Mouse (Mus musculus) thymus, postnatal 25 days (tissue): ENCODE measurements around the gene Gm42421.
A peak's percentile ranks its signal among the peaks of the same experiment; 100 is the strongest.

ENCODE experiments used
- DNase-seq: peaks from one replicate; pipeline ENCODE4 v3.0.0; 2022

Gene Gm42421

DNA sequence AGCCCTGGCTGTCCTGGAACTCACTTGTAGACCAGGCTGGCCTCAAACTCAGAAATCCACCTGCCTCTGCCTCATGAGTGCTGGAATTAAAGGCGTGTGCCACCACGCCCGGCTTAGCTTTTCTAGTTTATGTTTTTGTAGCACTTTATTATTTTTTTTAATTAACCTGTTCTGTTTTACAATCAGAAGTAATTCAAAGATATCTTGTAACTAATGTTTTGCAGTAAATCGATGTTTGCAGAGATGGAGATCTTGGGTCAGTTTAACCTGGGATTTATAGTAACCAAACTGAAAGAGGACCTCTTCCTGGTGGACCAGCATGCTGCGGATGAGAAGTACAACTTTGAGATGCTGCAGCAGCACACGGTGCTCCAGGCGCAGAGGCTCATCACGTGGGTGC, at the start of gene Gm42421:
TSS of gene Gm42421 (plus strand) at position 301 of the 400 bp plus-strand sequence.
- no peak for DNase-seq

DNA sequence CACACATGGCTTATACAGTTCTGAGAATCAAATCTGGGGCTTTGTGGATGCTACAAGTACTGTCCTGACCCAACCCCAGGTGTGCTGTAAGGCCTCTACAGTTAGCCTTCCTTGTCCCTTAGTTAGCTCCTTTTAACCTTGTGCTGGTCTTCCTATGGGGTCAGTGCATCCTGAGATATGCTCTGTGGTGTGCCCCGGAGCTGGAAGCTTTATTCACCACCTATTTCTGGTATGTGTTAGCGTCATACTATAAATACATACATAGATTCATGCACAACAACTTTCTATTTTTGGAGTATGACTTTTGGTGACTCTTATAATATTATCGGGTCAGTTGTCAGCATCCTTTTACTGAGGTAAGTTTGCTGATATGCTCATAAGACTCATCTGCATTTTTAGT, 42.7 kb upstream of the Gm42421 start:
- DNase-seq = no peak

GRCm38 (mm10) chr5:143890741-143891140, 37.2 kb upstream of the Gm42421 start:
- DNase-seq = no peak

GRCm38 (mm10) chr5:143892255-143892886, 35.6 kb upstream of the Gm42421 start:
- no peak for DNase-seq

GRCm38 (mm10) chr5:143893396-143893795, 34.6 kb upstream of the Gm42421 start:
- no peak for DNase-seq

DNA sequence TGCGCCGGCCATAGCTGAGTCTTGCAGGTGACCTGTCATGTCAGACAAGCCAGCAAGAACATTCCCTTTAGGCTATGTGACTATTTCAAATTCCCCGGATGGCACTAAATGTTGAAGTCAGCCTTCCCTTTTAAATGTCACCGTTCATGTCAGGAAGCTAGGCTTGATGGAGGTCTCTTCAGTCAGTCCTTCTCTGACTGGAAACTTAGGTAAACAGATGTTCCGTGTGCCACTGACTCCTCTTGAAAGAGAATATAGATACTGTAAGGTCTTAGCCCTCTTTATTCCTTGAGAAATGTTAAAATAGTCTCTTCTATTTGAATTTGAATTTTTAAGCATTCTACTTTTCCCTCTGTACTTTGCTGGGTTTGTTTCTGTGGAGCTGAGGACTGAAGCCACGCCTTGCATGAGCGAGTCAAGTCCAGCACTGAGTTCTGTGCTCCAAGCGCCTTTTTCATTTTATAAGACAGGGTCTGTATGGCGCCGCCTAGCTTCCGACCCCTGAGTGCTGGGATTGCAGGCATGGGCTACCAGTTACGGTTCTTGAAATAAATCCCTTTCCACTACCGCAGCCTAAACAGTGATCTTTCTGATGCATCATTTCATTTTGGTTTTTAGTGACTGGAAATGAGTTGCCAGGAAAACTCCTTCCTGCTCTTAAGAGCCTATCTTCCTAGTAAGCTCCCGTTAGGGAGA, 30.2 kb upstream of the Gm42421 start, which contains the start of gene Ankrd61:
TSS of gene Ankrd61 (minus strand) at position 51 of the 696 bp plus-strand sequence.
- no peak for DNase-seq

- no peak for DNase-seq
Observed at GRCm38 (mm10) chr5:143902111-143902510, 25.9 kb upstream of the Gm42421 start.

DNA sequence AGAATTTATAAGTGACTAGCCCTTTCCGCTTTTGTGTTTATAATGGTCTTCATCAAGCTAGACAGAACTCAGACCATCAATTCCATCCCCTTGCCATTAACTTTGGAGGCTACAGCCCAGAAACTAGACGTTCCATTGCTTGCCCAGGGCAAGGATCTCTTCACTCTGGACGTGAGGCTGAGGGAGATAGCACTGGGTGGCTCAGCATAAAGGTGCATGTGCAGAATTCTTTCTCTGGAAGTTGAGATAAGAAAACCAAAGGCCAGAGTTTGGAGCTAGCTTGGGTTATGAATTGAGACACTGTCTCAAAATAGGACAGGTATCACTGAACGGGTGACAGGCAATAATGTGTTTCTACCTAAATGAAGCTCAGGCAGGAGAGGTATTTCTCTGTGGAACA, 24.2 kb upstream of the Gm42421 start:
- no peak for DNase-seq

DNA sequence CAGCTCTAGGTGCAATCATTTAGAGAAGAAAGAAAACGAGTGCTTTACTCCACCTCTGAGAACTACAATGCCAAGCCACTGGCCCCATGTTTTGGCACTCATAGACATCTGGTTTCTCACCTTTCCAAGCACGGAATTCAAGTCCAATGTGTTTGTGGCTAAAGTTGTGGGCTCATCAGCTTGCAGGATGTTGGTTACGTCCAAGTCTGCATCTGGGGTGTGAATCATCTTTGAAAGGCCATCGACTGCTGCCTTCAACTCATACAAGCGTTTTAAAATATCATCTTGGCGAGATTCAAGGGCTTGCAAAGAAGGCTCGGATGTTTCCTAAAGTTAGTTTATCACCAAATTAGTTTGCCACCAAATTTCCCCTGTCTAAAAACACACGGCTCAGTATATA, 21.5 kb upstream of the Gm42421 start:
- DNase-seq = no peak

DNA sequence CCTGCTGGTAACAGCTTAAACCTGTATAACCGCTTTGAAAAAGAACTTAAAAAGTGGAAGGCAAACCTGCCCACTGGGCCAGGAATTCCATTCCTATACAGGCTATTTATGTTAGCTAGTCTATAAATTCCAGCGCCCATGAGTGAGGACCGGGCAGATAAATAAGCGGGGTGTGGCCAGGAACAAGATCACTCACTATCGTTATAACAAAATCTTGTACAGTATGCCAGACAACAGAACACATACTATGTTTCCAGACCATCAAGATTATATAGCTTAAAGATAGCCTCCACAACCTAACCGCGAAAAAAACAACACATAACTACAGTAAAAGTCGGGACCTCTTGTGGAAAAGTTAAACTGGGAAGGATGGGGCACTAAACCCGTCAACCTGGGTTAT, 19.0 kb upstream of the Gm42421 start:
- DNase-seq = no peak

GRCm38 (mm10) chr5:143909417-143910400, 18.3 kb upstream of the Gm42421 start, which contains the start of the genes Aimp2 and Pms2:
Gene Aimp2 (minus strand): TSS chr5:143909847.
Gene Pms2 (plus strand): TSS chr5:143909964.
- peak; percentile 93 for DNase-seq

GRCm38 (mm10) chr5:143916221-143916620, 11.8 kb upstream of the Gm42421 start:
- no peak for DNase-seq

GRCm38 (mm10) chr5:143917418-143917817, 10.6 kb upstream of the Gm42421 start:
- DNase-seq = peak; percentile 72

DNA sequence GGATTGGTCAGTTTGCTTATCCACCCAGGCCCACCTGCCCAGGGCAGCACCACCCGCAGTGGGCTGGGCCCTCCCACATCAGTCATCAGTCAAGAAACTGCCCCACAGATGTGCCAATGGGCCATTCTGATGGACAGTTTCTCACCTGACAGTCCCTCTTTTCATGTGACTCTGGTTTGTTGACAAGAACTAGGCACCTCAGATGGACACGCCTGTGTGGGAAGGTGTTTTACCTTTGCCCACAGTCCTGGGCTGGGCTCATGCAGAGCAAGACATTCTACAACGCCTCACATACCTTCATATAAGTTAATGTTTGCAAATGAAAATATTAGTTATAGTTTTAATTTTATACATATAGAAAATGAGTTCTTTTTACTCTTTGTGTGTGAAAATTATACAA, 9.9 kb upstream of the Gm42421 start:
- no peak for DNase-seq

GRCm38 (mm10) chr5:143924781-143925452, 3.1 kb upstream of the Gm42421 start:
- no peak for DNase-seq

DNA sequence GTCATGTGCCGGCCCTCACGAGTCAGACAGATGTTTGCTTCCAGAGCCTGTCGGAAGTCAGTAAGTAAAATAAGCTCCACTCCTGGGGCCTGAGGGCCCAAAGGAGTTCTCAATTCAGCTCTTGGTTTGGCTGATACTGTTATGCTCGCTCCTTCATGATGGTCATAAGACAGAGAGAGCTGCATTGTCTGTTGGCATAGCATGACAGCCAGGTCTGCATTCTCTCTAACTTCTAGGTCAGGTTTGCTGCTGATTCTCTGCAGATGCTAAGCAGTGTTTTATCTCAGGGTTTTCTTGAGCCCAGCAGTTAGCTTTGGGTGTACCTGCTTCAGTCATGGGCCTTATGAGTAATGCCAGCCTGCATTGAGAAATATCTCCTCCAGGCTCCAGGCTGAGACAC, 1.3 kb downstream of the Gm42421 start:
- DNase-seq = no peak

- no peak for DNase-seq
Observed at GRCm38 (mm10) chr5:143930656-143931055, 2.7 kb downstream of the Gm42421 start.

- no peak for DNase-seq
Observed at GRCm38 (mm10) chr5:143931863-143932580, 4.0 kb downstream of the Gm42421 start.

- DNase-seq = no peak
Observed at GRCm38 (mm10) chr5:143932831-143933230, 4.9 kb downstream of the Gm42421 start, which contains the start of gene Rsph10b. Gene Rsph10b (plus strand): TSS chr5:143933035.

DNA sequence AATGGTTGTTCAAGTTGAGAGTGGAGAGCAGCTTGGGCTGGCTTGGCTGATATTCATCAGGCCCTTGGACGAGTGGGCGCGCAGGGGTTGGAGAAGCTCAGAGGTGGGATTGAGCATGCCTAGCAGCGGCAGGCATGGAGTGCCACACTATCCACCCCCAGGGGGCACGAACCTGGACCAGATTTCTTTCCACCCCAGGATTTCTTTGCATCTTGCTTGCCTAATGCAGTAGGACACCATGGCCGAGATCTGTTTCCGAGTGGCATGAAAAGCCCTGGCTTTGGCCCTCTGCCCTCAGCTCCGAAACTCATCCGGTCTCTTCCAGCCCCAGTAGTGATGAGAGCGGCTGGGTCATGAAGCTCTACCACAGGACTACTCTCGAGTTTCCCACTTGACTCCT, 5.4 kb downstream of the Gm42421 start:
- no peak for DNase-seq

- no peak for DNase-seq
Observed at GRCm38 (mm10) chr5:143933875-143934274, 5.9 kb downstream of the Gm42421 start.

DNA sequence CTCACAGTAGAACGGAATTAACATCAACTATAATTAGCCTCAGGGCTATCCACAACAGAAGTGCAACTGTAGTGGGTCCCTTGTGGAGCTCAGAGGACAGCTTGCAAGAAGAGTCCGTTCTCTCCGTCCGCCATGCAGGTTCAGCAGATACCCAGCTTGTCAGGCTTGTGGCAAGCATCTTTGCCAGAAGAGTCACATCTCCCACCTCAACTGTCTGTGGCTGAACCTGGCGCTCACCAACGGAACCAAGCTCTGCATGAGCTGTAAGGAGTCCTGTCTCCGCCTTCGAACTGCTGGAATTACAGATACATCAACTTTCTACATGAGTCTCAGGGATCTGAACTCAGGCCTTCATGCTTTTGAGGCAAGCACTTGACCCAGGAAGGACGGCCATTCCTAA, 8.2 kb downstream of the Gm42421 start:
- no peak for DNase-seq
